Mouse (Mus musculus) left cerebral cortex, adult 18-20 months (tissue): ENCODE data around the gene Parp4. TPM values are rescaled to one million over a fixed set of nuclear protein-coding genes. Genes with fewer than 3 reads are reported as not detected.

ENCODE experiments used
- DNase-seq, 2 experiments: peaks; one replicate each; pipeline ENCODE4 v3.0.0; 2021 to 2022; ENCODE audit warnings: low spot score in 2 of 2, mixed read lengths in 1 of 2
- long read RNA-seq, 2 experiments: library from polyadenylated mRNA; stranded (forward); transcript quantifications; one replicate each; pipeline ENCODE4 v2.0.0; 2021
- total RNA-seq, 2 experiments: library from RNA; stranded (reverse); gene quantifications; 2 replicates each; pipeline ENCODE4 v1.2.3; 2021

Gene Parp4
- 1 to 10 TPM; 5.0 to 5.4 TPM for total RNA-seq
- long read RNA-seq, experiment 1, partial matches to known transcripts = 1 of 1 reads
- long read RNA-seq, experiment 1, other reads (novel, unspliced or antisense) = 0 of 1 reads
- long read RNA-seq, experiment 2 = 0 reads

DNA sequence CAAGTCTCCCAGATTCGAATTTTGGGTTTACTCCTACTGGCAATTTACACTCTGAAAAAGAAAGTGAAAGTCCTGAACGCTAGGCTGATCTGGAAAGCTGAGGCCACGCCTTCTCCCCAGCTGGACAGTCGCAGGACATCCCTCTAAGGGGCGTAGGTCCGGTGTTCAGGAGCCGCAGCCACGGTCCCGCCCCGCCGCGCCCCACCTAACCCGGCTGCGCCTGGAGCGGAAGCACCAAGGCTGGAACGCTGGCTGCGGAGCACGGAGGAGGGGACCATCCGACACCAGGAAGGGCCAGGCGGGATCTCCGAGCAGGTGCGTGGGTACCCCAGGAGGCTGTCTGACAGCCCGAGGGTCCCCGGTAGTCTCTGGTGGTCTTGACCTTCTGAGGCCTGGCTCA lies at the start of gene Parp4, which contains the start of gene Cenpj:
Gene Parp4, plus strand, starts transcription at position 204 of the 400 bp plus-strand sequence.
Gene Cenpj, minus strand, starts transcription at position 10 of the 400 bp plus-strand sequence.
- peak; percentile 48 to 59 for DNase-seq

DNA sequence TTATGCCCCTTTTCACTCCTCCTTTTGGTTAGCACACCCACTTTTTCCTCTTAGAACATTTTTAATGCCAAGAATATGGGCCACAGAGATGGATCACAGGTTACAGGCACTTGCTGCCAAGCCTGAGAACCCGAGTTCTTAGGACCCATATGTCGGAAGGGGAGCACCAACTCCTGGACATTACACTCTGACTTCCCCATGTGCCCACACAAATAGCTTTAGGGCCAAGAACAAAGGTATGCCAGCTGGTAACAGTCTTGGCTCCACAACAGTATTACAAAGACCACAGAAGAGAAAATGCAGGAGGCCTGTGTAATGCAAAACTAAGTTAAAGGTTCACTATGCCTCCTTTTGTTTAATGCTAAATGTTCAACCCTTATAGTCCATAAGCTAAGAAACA lies 44.6 kb upstream of the Parp4 start:
- DNase-seq = no peak

DNA sequence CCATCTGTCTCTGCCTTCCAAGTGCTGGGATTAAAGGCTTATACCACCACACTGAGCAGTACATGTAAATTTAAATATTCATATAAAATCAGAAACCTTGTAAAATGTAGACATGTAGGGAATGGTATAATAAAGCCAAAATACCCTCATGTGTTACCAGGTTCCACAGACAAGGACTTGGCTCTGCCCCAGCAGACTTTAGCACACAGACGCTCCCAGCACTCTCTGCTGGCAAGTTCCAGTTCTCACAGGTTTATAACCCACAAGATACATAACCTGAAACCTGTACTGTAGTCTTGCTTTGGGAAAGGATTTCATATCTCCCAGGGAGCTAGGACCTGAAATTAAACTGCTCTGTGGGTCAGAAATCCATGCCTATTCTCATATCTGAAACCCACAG lies 30.5 kb upstream of the Parp4 start:
- DNase-seq = no peak

DNA sequence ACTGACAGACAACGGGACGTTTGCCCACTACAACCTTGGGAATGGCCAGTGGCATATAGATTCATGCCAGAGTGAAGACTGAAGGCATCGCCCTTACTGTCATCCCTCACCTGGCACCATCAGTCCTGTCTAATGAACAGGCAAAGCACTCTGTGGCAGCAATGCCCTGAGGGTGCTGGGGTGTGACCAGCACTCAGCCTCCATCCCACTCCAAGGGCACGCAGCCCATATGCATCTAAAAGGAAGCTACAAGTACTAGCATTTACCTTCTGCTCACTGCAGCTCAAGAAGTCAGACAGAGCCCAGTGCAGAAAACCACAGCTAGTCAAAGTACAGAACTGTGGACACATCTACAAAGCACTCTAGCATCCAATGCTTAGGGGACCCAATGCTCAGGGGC lies 29.9 kb upstream of the Parp4 start:
- DNase-seq = no peak

DNA sequence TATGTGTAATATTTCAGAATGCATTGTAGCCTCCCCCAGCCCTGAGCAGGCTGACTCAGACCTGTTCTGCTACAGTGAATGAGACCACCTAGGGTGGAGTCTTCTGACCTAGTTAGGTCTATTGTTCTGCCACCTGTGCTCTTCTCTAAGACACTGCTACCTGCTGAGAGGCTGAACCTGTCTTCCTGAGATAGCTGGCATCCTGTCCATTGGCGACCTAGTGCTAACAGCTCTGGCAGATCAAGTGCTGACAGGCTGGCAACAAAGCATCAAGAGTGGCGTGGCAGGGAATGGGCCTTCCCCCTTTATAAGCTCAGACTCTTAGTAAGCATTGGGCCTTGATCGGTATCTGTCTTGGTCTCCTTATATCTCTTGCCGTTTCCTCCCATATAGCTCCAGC lies 24.5 kb upstream of the Parp4 start:
- DNase-seq = no peak

DNA sequence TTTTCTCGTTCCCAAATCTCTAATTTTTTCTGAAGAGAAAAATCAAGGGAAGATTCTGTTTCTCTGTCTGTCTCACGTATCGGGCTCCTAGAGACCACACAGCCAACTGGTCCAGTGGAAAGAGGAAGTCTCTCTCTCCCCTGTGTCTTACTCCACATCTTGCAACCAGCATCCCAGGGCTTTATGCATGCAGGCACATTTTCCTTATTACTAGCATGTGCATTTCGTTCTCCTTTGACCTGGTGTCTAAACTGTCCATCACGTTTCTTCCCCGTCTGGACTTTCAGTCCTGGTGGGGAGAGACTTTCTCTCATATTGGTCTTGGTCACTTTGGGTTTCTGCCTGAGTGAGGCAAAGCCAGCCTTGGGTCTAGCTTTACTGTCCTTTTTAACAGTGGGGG lies 22.5 kb upstream of the Parp4 start:
- DNase-seq = no peak

DNA sequence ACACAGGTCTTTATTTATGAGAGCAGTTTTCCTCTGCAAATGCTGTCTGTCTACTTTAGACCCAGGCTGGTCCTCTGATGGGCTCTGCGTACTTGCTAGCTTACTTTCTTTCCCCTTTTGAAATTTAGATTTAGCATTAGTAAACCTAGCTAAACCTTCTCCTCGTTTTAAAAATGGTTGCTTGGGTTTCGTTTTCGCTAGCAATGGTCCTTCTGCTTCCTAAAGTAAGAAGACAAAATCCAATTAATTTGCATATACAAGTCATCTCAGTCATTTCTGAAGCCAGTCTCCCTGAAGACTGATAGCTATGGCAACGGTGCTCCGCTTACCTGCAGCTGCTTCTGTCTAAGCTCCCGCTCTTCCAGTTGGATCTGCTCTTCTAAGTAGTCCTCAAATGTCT lies 22.1 kb upstream of the Parp4 start:
- no peak for DNase-seq

DNA sequence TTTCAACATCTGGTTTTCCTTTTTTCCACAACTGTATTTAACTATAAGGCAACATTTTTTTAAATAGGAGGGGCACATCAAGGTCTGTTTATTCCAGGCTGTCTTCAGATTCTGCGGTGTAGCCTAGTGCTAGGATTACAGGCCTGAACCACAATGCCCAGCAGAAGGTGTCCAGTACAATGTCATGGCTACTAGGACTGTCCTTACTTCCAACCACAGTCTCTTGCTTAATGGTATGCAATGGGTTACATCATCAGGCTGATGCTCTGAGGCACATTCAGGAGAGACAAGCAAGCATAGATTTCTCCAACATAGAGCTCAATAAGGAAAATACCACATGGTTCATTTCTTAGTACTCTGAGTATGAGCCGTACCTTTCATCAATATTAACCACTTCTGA lies 20.7 kb upstream of the Parp4 start:
- DNase-seq = no peak

DNA sequence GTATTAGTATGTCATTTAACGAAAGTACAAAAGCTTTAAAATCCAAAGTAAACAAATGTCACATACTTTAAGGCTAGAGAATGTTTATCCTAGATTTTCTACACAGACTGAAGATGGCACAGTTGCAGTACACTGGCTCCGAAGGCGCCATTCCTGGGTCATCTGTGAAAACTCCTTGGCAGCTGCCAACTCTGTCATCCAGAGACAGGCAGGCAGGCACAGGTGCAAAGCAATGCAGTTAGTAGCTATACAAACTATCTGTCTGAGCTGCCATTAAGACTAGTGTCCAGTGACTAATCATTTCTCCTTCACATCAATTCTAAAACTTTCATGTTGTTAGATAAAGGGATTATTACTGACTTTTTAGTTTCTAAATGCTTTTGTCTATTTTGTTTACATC lies 16.3 kb upstream of the Parp4 start:
- DNase-seq = no peak

DNA sequence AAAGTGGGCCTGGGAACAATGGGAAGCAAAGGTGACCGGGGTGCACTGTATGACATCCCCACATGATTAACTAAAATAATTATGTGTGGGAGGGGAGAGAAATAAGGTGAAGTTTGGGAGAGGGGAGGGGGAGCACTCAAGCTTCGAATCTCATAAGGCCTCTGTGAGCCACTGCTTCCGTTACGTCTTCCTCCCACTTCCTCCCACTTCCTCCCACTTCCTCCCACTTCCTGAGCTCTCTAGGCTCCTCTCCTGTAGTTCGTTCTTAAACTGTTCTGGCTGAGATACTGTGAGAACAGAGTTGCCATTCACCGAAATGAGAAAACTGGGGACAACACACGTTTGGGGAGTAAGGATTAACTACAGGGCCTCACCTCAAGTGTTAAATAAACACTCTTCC lies 7.9 kb upstream of the Parp4 start:
- no peak for DNase-seq

DNA sequence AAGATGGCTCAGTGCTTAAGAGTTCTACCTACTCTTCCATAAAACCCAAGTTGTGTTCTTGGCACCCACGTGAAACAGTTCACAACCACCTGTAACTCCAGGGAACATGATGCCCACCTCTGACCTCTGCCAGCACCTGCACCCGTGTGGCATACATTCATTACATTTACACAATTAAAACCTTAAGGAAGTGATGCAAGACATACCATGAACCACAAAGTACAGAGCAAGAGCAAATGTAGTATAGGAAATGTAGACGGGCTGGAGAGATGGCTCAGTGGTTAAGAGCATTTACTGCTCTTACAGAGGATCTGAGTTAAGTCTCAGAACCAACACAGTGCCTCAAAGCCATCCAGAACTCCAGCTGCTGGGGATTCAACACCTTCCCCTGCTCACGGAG lies 6.4 kb upstream of the Parp4 start:
- no peak for DNase-seq

DNA sequence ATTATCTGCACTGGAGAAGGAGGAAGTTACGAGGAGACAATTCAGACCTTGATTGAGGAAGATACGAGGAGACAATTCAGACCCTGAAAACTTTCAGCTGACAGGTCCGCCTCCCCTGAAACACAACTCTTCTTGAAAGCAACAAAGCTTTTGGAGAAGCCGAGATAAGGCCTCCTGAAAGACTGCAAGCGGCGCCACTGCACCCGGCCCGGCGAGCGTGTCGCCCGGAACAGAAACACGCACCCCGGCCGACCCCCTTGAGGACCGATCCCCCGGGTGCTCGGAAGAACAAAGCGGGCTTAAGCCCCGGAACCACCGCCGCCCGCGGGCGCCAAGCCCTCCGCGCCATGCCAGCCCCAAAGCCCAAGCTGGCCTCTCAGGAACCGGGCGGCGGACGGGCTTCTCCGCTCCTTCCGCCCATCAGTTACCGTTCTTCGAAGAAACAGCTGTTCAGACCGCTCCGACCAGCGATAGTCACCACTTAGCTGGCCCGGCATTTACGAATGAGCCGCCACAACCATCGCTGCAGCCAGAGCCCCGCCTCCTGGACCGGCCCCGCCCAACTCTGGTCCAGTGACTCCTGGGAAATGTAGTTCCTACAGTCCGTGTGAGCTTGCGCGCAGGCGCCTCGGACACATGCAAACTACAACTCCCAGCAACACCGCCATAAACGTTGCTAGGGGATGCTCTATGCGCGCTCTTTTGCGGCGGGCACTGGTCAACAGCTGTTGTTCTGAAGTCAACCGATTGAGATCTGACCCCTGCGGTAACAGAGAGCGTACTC lies 3.9 kb upstream of the Parp4 start:
- peak; percentile 94 to 97 for DNase-seq

DNA sequence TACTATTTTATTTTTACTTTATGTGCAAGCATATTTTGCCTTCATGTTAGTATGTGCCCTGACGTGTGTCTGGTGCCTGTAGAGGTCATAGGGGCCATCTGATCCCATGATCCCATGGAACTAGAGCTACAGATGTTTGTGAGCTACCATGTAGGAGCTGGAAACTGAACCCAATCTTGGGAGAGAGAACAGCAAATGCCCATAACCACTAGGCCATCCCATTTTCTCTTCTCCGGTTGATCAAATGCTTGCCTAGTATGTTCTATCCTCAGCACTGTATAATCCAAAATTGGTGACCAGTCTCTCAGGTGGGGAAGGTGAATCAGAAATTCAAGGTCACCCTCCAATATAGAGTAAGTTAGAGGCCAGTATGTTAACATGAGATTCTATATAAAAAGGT lies 2.9 kb upstream of the Parp4 start:
- DNase-seq = no peak

DNA sequence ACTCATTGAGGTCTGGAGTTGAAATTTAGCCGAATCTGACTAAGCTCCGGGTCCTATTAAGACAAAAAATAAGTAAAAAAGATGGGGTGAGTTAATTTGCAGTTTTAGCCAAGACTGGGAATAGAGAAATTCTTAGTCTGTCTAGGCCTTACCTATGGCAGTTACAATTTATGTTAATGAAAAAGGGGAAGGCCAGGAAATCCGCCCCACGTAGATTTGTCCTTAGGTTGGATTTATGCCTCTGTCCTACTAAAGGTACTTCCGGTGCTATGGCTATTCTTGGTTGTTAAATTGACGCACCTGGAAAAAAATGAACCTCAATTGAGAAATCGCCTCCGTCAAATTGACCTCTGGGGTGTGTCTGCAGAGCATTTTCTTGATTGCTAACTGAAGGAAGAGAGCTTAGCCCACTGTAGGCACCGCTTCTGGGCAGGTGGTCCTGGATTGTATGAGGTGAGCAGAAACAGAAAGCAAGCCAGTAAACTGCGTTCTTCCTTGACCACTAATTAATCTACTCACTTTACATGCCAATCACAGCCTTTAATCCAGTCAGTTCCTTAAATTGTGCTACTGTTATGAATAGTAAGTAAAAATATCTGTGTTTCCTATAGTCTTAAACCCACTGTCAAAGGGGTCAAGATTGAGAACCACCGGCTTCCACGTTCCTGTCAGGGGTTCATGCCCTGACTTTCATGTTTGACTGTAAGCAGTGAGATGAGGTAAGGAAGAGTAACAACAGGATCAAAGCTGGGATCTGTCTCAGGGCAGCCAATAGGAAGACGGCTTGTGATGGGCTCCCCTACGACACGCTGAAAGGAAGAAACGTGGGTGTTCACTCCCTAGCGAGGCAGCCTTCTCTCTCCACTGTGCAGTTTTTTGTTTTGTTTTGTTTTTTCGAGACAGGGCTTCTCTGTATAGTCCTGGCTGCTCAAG lies 816 bp downstream of the Parp4 start:
- DNase-seq = no peak

DNA sequence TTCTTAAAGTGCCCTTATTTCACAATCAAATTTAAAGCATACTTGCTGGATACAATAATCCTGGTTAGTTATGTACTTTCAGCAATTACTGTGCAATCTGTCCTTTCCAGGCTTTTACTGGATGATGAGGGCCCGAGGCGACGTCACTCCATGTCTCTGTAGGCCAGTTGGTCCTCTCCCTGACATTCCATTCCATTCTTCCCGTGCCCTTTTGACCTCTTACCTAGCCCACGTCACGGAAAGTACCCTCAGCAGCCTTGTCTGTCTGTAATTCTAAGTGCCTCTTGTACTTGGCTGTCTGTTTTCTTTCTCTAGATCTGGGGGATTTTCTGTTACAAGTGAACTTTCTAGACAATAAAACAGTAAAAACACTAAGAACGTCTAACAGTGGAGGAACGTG lies 3.6 kb downstream of the Parp4 start:
- DNase-seq = no peak

DNA sequence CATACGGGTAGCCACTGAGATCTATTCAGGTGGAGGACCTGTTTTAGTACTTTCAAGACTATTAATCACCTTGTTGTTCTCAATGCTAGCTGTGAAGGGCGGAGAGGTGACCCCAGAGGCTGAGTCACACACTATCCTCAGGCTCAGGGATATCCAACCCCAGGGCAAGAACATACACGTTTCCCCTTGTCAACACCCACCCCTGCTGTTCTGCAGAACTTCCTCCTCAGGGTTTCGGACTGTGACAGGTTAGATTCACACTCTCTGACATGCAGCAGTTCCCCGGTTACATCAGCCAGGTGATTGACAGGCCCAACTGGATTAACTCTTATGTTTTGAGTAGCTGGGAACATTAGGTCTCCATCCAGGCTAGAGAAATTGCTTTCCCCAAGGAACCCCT lies 5.7 kb downstream of the Parp4 start:
- DNase-seq = no peak

DNA sequence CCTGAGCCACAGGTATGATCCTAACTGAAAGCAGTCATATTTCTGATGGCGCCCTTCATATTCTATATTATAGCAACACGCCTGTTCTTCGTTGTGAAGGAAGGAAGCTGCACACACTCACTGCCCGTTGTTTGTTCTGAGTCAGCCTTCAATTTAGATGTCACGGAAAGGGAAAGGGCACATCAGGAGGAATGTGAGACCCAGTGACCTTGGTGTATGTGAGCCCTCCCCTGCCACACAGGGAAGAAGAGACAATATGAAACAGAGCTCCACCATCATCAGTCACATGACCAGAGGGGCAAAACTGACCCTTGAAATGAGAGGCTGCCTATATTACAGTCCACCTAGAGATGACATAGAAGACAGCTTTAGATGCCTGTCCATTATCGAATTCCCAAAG lies 6.9 kb downstream of the Parp4 start:
- no peak for DNase-seq

DNA sequence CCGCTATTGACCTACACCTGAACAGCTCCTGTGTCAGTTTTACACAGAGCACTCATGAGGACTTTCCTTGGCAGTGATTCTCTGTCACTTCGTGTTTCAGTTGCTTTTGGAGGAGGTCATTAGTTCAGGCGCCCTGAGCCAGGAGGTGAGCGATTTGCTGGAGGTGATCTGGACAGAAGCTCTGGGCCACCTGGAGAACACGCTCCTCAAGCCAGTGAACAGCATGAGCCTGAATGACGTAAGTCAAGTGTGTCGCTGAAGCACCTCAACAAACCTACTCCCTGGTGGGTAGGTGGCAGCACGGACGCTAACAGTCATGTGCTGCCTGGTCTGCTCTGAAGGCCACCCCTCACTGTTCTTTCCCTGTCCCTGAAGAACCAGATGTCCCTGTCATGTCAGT lies 16.8 kb downstream of the Parp4 start:
- DNase-seq = no peak

DNA sequence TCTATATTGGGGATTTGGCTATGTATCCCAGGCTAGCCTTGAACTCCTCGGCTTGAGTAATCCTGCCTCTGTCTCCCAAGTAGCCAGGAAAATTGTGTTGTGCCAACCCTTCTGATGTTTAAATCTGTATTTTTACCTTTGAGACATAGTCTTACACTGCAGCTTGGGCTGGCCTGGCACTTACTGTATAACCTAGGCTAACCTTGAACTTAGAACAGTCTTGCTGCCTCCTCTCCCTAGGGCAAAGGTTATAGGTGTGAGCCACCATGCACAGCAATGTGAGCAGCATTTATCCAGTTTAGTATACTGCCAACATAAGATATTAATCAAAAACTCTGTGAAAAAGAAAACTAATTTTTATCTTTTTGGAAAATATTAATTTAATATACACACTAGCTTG lies 19.4 kb downstream of the Parp4 start:
- DNase-seq = no peak

DNA sequence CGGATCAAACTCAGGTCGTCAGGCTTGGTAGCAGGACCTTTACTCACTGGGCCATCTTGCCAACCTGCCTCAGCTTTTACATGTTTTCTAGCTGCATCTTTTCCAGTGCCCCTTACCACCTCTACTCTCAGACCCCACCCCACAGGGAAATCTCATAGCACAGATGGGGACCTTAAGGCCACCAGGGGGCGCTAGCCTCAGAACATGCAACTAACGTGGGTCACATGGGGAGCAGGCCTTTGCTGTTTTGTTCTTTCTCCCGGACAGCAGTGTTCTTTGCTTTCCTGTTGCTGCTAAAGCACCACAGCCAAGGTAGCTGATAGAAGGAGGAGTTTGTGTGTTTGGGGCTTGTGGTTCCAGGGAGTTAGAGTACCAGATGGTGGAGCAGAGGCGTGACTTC lies 23.3 kb downstream of the Parp4 start:
- DNase-seq = peak in 1 of 2 experiments; percentile 30

DNA sequence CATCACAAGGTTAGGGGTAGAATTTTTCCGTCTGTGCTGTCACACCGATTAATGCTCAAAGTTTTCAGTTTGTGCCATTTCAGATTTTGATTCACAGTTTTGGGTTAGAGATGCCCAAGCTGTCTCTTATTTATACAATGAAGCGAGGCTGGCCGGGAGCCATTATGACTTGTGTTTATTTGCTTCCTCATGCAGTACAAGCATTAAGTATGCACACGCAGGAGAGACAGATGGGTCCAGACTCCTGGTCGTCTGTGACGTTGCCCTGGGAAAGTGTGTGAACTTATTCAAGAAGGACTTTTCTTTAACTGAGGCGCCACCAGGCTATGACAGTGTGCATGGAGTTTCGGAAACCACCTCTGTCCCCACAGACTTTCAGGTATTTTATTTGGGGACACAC lies 26.6 kb downstream of the Parp4 start:
- DNase-seq = no peak

DNA sequence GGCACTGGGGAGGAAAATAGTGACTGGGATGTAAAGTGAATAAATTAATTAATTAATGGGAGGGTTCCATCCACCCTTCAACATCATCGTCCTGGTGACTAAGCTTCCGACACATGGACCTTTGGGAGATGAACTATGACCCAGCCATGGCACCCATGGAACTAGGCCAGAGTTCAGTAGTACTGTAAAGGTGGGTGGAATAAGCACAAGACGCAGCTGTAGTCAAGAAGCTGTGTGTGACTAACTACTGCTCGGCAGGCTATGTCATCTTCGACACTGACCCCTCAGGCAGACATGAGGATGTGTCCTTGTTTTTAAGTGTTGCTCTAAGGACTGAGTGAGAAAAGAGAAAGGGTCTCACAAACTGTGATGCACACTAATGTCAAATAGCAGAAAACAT lies 29.0 kb downstream of the Parp4 start:
- no peak for DNase-seq
